ENCODE assay signal across 28 mouse cellular contexts in the genomic region with DNA sequence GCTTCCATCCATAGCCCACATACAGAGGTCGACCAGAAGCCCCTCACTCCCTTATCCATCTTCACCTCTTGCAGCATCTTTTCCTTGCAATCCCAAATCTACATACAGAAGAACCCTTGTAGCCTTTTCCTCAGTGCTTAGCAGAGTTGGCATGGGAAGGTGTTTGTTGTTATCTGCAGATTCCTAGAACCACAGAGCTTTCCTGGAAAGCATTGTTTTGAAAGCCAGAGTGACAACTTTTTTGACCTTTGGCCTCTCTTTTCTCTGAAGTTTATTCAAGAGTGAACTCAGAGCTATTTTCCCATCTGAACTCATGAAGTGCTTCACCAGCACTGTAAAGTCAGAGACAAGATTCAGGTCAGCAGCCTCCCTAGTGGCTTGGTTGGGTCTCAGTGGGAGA.
DNase-seq lines count a peak whose midpoint lies in the region; ATAC-seq and TF ChIP-seq lines count a peak whose summit lies in the region.
"Had no signal": no experiment of that assay in that cellular context is flagged by ENCODE, and none has a peak within 500 bp of the region (broad histone marks: within the 10 kb centered on the region; RNA-seq: fewer than 3 reads in every experiment).

No protein-coding gene starts in this region.

- DNase-seq in liver, adult 2 months (ENCODE audit: extremely low read depth, low read depth, low spot score): peak; percentile 81
- no peak for DNase-seq in liver
- peak; percentile 23 for DNase-seq in lung, postnatal 0 days (ENCODE audit: low spot score)
- DNase-seq in lung, postnatal 25 days (ENCODE audit: low spot score): no peak
- DNase-seq in left cerebral cortex, adult 9 months (ENCODE audit: low spot score in 2 of 2): no peak
- DNase-seq: adrenal gland, postnatal 10 days; adrenal gland, postnatal 25 days; B cell, adult 2 months; cerebellum, adult 11 months; cerebellum, adult 18-20 months; cerebellum, adult 8-10 months; cerebellum, adult 9-11 months; cerebellum, postnatal 14 days; cerebellum, postnatal 36 days; embryo, embryonic 11 days had no signal

- no peak for TF ChIP-seq CTCF in intestine, postnatal 0 days (IDR thresholded peaks at IDR 0.05; ENCODE audit: low read depth)
- TF ChIP-seq CTCF in liver, adult 2 months (IDR thresholded peaks at IDR 0.05; ENCODE audit: low read depth, low read length): no peak
- 0 out of 2 replicates have a peak, but pooled peaks have one; percentile 6 for TF ChIP-seq CTCF in lung, postnatal 0 days (IDR thresholded peaks at IDR 0.05)

- H3K4me2 ChIP-seq in intestine, postnatal 0 days (replicated peaks; ENCODE audit: low read depth): no peak overlapping the region
- no peak overlapping the region for H3K4me2 ChIP-seq in intestine, embryonic 15.5 days (replicated peaks)
- no peak overlapping the region for H3K4me2 ChIP-seq in lung, postnatal 0 days (replicated peaks; ENCODE audit: low read depth, low read length)
- H3K4me2 ChIP-seq: embryonic facial prominence, embryonic 13.5 days; embryonic facial prominence, embryonic 15.5 days; forebrain, embryonic 12.5 days; forebrain, embryonic 15.5 days had no signal

- peak; percentile 35 for ATAC-seq in intestine, postnatal 0 days
- no peak for ATAC-seq in intestine, embryonic 15.5 days
- 0 out of 2 replicates have a peak, but pooled peaks have one; percentile 27 for ATAC-seq in lung, postnatal 0 days
- ATAC-seq: activated CD4-positive, CD25-positive, alpha-beta regulatory T cell, adult 4 months; CD4-positive, CD25-positive, alpha-beta regulatory T cell, adult 4 months; forebrain, embryonic 15.5 days; Patski had no signal

- no peak for TF ChIP-seq POLR2A in liver, adult 2 months (IDR thresholded peaks at IDR 0.05; ENCODE audit: extremely low read depth, insufficient read depth, low read length)

- H3K9ac ChIP-seq in intestine, postnatal 0 days (ENCODE audit: low read depth, low read length): no peak overlapping the region
- H3K9ac ChIP-seq in intestine, embryonic 15.5 days: no peak overlapping the region
- H3K9ac ChIP-seq in liver, adult 2 months (ENCODE audit: low read depth, low read length): no peak overlapping the region
- H3K9ac ChIP-seq in lung, postnatal 0 days (replicated peaks; ENCODE audit: low read depth): no peak overlapping the region
- H3K9ac ChIP-seq: embryonic facial prominence, embryonic 13.5 days; embryonic facial prominence, embryonic 15.5 days; forebrain, embryonic 12.5 days; forebrain, embryonic 15.5 days had no signal

- H3K36me3 ChIP-seq in intestine, postnatal 0 days (ENCODE audit: control insufficient read depth, insufficient read depth): no peaks in the 10 kb centered on the region
- H3K36me3 ChIP-seq in intestine, embryonic 15.5 days: no peaks in the 10 kb centered on the region
- H3K36me3 ChIP-seq in liver, adult 2 months (ENCODE audit: control insufficient read depth, insufficient read depth, low read length): no peaks in the 10 kb centered on the region
- H3K36me3 ChIP-seq in lung, postnatal 0 days (ENCODE audit: insufficient read depth, low read length): no peaks in the 10 kb centered on the region
- H3K36me3 ChIP-seq: embryonic facial prominence, embryonic 13.5 days; embryonic facial prominence, embryonic 15.5 days; forebrain, embryonic 10.5 days; forebrain, embryonic 12.5 days; forebrain, embryonic 15.5 days; G1E had no signal

- H3K79me2 ChIP-seq in liver, adult 2 months (ENCODE audit: control insufficient read depth, insufficient read depth, low read length): no peaks in the 10 kb centered on the region

- no peak overlapping the region for H3K27ac ChIP-seq in intestine, postnatal 0 days (ENCODE audit: low read depth, low read length)
- no peak overlapping the region for H3K27ac ChIP-seq in intestine, embryonic 15.5 days
- no peak overlapping the region for H3K27ac ChIP-seq in liver, adult 2 months (replicated peaks; ENCODE audit: insufficient read depth, low read depth, low read length)
- H3K27ac ChIP-seq in lung, postnatal 0 days (ENCODE audit: low read length): no peak overlapping the region
- H3K27ac ChIP-seq: embryonic facial prominence, embryonic 13.5 days; embryonic facial prominence, embryonic 15.5 days; forebrain, embryonic 10.5 days; forebrain, embryonic 12.5 days; forebrain, embryonic 15.5 days had no signal

- TF ChIP-seq EP300 in lung, postnatal 0 days (IDR thresholded peaks at IDR 0.05): no peak

- no peak overlapping the region for H3K4me3 ChIP-seq in intestine, postnatal 0 days (ENCODE audit: low read depth, low read length)
- no peak overlapping the region for H3K4me3 ChIP-seq in intestine, embryonic 15.5 days (replicated peaks)
- no peak overlapping the region for H3K4me3 ChIP-seq in liver, adult 2 months (ENCODE audit: insufficient read depth, low read depth, low read length)
- H3K4me3 ChIP-seq in lung, postnatal 0 days (ENCODE audit: low read depth, low read length): no peak overlapping the region
- H3K4me3 ChIP-seq: embryonic facial prominence, embryonic 13.5 days; embryonic facial prominence, embryonic 15.5 days; erythroblast, embryonic 14.5 days; forebrain, embryonic 10.5 days; forebrain, embryonic 12.5 days; forebrain, embryonic 15.5 days had no signal

- no peaks in the 10 kb centered on the region for H3K4me1 ChIP-seq in intestine, postnatal 0 days (replicated peaks; ENCODE audit: control insufficient read depth, insufficient read depth, low read length)
- no peaks in the 10 kb centered on the region for H3K4me1 ChIP-seq in intestine, embryonic 15.5 days (replicated peaks)
- peaks cover 11% of the 10 kb centered on the region for H3K4me1 ChIP-seq in liver, adult 2 months (ENCODE audit: control insufficient read depth, insufficient read depth, low read length)
- no peaks in the 10 kb centered on the region for H3K4me1 ChIP-seq in lung, postnatal 0 days (ENCODE audit: insufficient read depth, low read depth, low read length)
- H3K4me1 ChIP-seq: forebrain, embryonic 10.5 days; forebrain, embryonic 12.5 days; forebrain, embryonic 15.5 days had no signal

- H3K27me3 ChIP-seq in intestine, postnatal 0 days (replicated peaks; ENCODE audit: control insufficient read depth, insufficient read depth, low read length): no peaks in the 10 kb centered on the region
- no peaks in the 10 kb centered on the region for H3K27me3 ChIP-seq in intestine, embryonic 15.5 days (replicated peaks)
- H3K27me3 ChIP-seq in liver, adult 2 months (ENCODE audit: control insufficient read depth, insufficient read depth, low read length): no peaks in the 10 kb centered on the region
- no peaks in the 10 kb centered on the region for H3K27me3 ChIP-seq in lung, postnatal 0 days (replicated peaks; ENCODE audit: insufficient read depth, low read length)
- H3K27me3 ChIP-seq: CH12.LX; embryonic facial prominence, embryonic 13.5 days; embryonic facial prominence, embryonic 15.5 days; forebrain, embryonic 12.5 days; forebrain, embryonic 15.5 days; Patski had no signal

- H3K9me3 ChIP-seq in intestine, postnatal 0 days (ENCODE audit: control insufficient read depth): no peaks in the 10 kb centered on the region
- H3K9me3 ChIP-seq in intestine, embryonic 15.5 days: no peaks in the 10 kb centered on the region
- no peaks in the 10 kb centered on the region for H3K9me3 ChIP-seq in lung, postnatal 0 days (ENCODE audit: low read length)
- H3K9me3 ChIP-seq: embryonic facial prominence, embryonic 15.5 days; forebrain, embryonic 10.5 days; forebrain, embryonic 12.5 days; forebrain, embryonic 15.5 days; G1E had no signal

- WGBS in intestine, postnatal 0 days: 63% methylated on average over 1 of the region's 1 CpGs
- WGBS in intestine, embryonic 15.5 days: 56% methylated on average over 1 of the region's 1 CpGs
- WGBS in liver, adult 2 months: 31% methylated on average over 1 of the region's 1 CpGs
- WGBS in lung, postnatal 0 days: 40% methylated on average over 1 of the region's 1 CpGs

Comparison
In these comparisons a context has a peak if more than half of its experiments do, and no peak if none do; other contexts are left out.
1. DNase-seq: peak in liver, adult 2 months (single experiment) and lung, postnatal 0 days (single experiment); none in liver (single experiment), lung, postnatal 25 days (single experiment) and left cerebral cortex, adult 9 months (0 of 2).